Mouse (Mus musculus) testis, postnatal 10 days (tissue): ENCODE measurements at regions not wholly inside any gene's neighbourhood (a gene's known extent, or its start where the extent isn't known, plus 50 kb on each side); places are given as distances from the start of the nearest gene placed in this dataset.

Experiments
- DNase-seq: peaks from one replicate; pipeline ENCODE4 v3.0.0; 2021; ENCODE audit warnings: low spot score

DNA sequence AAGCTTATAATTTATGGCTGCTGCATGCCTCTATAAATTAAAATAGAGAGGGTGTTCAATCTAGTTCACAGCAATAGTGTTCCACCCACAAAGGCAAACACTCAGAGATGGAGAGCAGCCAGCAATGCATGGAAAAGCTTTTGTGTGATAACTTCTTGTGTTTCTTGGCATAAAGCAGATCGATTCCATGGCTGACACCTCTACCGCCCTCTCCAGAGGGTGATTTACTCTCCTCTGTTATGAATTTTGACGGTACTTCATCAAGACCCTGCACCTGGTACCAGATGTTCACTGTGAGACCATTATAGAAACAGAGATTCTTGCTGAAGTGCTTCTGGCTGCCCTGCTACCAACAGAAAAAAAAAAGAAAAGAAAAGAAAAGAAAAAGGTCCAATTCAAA, 54.1 kb upstream of the Btc start:
- no peak for DNase-seq

DNA sequence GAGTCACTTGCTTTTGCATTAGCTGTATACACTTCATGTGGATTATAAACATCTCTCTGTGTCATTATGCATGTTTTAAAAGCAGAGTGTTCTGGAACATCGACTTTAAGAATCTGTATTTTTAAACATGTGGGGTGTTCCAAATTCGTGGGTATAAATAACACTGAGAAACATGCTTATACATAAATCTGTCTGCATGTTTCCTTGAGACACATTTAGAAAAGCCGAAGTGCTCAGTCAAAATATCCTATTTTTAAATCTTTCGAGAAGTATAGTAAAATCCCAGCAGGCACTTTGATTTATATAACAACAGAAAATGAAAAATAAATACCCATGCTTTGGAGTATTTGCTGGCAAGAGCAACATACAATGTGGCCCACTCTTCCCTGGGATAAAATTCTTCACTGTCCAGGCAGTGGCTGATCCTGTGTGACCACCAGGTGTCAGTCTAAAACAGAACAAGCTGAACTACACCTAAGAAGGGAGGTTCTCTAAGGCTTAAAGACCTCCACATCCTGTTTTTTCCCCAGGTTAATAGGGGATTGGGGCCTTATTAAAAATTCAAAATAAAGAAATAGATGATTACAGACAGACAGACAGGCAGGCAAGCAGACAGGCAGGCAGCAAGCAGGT, 52.4 kb upstream of the Parm1 start:
- DNase-seq, result peak; percentile 40
